Mouse (Mus musculus) thymus, adult 2 months (tissue): ENCODE results near the gene Espn.

ENCODE experiments used
- CTCF ChIP-seq: fragments of 200-500 bp; IDR thresholded peaks from 2 replicates; pipeline ENCODE4 v1.5.1; 2012; ENCODE audit warnings: mild to moderate bottlenecking, control low read depth, low read length, moderate library complexity, borderline replicate concordance; ENCODE audit not compliant: control insufficient read depth, poor library complexity, insufficient read depth; ENCODE audit errors: extremely low read depth
- POLR2A ChIP-seq: fragments of 200-500 bp; IDR thresholded peaks from 2 replicates; pipeline ENCODE4 v1.6.1; 2012; ENCODE audit warnings: mild to moderate bottlenecking, low read length, control low read depth, moderate library complexity; ENCODE audit not compliant: control insufficient read depth, poor library complexity, insufficient read depth; ENCODE audit errors: extremely low read depth

GRCm38 (mm10) chr4:152155019-152155418, 2.8 kb upstream of the Espn start:
- no peak for TF ChIP-seq CTCF
- TF ChIP-seq POLR2A = no peak
